Mouse (Mus musculus): ENCODE measurements at regions not wholly inside any gene's neighbourhood (a gene's known extent, or its start where the extent isn't known, plus 50 kb on each side); places are given as distances from the start of the nearest gene placed in this dataset.
"Not testable (repeated sequence)": the region's sequence is repeated elsewhere in the genome, so short reads cannot be mapped to it uniquely, and the experiment has no call there.

DNA sequence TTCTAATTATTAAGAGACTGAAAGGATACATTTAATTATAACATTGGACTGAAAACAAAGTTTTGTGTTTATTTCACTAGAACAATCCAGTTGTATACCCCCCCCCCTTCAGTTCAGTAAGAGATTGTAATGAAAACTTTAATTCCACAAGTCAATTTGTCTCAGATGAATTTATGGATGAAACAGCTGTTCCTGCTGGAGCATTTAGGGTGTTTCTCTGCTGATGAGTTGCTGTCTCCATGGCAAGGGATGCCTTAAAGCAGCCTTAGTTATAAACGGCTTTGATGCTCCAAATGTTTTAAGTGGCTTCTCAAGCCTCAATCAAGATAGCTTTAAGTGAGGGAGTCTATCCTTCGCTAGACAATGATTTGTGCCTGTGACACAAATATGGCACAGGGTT is 112.1 kb upstream of the Ctso start:
- 60% methylated on average over 2 of the region's 2 CpGs for WGBS

DNA sequence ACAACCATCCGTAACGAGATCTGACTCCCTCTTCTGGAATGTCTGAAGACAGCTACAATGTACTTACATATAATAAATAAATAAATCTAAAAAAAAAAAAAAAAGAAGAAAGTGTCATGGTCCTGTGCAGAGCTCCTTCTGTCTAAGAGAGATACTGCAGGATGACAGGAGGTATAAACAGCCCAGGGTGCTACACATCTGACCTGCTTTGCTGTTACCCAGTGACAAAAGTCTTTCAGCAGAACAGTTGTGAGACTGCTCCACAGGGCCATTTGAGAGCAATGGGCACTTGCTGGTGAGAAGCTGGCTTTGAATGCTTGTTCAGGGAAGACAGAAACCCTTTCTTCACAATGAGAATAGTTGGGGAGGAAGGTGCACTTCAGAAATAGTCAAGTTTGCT is 102.9 kb upstream of the Ctso start:
- Histone ChIP-seq H3K27ac (no peak overlapping the region), H3K4me1 (no peaks in the 10 kb centered on the region), H3K9ac (no peak overlapping the region), H3K27me3 (no peaks in the 10 kb centered on the region), H3K4me2 (no peak overlapping the region), H3K36me3 (no peaks in the 10 kb centered on the region), H3K9me3 (no peaks in the 10 kb centered on the region), H3K4me3 (no peak overlapping the region)
- ATAC-seq (ENCODE audit: borderline replicate concordance, extremely low read depth, low FRiP score, low TSS enrichment), result no peak
- WGBS, result 81% methylated on average over 2 of the region's 2 CpGs

More for the DNA sequence above, 112.1 kb upstream of the Ctso start:
- Histone ChIP-seq H3K27ac (no peak overlapping the region), H3K4me1 (no peaks in the 10 kb centered on the region), H3K9me3 (no peaks in the 10 kb centered on the region), H3K4me3 (no peak overlapping the region), H3K36me3 (no peaks in the 10 kb centered on the region), H3K27me3 (no peaks in the 10 kb centered on the region), H3K4me2 (no peak overlapping the region), H3K9ac (no peak overlapping the region)
- ATAC-seq (ENCODE audit: borderline replicate concordance, extremely low read depth, low FRiP score, low TSS enrichment), result no peak

DNA sequence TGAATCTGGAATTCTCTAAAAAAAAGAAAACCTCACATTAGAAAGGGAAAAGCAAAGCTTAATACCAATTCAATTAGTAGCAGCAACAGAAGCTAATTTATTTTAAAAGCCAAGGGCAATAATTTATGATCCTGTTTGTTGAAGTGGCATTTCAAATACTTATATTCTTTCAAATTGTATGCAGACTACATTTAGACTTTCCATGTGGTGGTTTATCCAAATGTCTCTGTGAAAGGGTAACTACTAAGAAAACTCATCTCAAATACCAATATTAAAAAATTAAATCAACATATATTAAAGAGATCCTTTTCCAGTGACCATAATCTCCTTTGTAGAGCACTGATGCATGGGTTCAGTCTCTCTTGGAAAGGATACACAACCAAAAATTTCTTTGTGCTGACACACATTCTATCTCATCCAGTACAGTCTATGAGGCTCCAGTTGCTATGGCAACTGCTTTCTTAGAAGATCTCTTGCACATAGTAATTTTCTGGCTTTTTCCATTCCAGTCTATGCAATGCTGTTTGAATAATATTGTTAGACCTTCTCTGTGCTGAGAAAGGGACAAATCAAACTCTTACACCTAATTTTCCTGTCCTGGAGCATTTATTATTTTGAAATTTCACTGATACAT is 102.3 kb upstream of the Ctso start:
- Histone ChIP-seq H3K9me3 (no peaks in the 10 kb centered on the region), H3K9ac (no peak overlapping the region), H3K4me2 (no peak overlapping the region), H3K4me3 (no peak overlapping the region), H3K36me3 (no peaks in the 10 kb centered on the region), H3K4me1 (no peaks in the 10 kb centered on the region), H3K27ac (no peak overlapping the region), H3K27me3 (no peaks in the 10 kb centered on the region)
- ATAC-seq (ENCODE audit: borderline replicate concordance, extremely low read depth, low FRiP score, low TSS enrichment), result no peak

DNA sequence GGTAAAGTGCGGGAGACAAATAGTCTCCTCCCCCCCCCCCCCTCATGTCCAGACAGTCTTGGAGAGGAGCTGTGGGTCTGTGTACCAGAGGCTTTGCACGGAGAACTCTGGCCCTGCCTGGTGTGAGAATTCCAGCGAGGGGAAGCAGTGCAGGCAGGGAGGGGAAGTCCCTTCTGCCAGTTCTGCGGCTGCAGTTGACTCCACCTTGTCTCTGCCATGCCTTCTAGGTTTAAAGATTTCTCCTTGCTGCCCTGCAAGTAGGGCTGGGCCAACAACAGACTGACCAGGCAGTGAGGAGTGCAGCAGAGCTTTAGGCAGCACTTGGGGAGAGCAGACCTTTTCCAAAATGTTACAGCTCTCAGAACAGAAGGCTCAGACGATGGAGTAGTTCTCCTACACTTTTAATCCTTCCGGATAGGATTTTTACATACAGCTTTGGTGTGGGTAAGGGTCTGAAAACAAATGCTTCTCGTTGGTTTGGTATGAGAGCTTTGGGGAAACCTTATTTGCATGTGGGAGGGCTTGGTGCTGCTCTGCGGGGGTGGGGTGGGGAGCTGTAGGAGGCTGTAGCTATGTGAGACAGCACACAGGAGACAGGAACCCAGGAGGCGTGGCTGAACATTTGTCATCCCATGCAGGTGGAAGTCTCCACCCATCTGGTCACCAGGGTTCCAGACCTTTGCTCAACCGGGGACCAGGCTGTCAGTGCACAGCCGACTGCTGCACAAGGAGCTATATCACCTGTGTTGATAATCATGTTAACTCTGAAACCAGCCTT is 96.8 kb upstream of the Ctso start:
- H3K4me1 ChIP-seq, result 0 out of 2 replicates have a peak, but pooled peaks cover 8% of the 10 kb centered on the region
- H3K9me3 ChIP-seq, result no peaks in the 10 kb centered on the region
- no peak overlapping the region for H3K27ac ChIP-seq
- ATAC-seq (ENCODE audit: borderline replicate concordance, extremely low read depth, low FRiP score, low TSS enrichment), result no peak
- H3K36me3 ChIP-seq, result no peaks in the 10 kb centered on the region
- H3K9ac ChIP-seq, result no peak overlapping the region
- WGBS, result 5% methylated on average over 11 of the region's 11 CpGs
- H3K4me3 ChIP-seq, result no peak overlapping the region
- peak overlapping the region; percentile 30 for H3K4me2 ChIP-seq
- no peaks in the 10 kb centered on the region for H3K27me3 ChIP-seq

DNA sequence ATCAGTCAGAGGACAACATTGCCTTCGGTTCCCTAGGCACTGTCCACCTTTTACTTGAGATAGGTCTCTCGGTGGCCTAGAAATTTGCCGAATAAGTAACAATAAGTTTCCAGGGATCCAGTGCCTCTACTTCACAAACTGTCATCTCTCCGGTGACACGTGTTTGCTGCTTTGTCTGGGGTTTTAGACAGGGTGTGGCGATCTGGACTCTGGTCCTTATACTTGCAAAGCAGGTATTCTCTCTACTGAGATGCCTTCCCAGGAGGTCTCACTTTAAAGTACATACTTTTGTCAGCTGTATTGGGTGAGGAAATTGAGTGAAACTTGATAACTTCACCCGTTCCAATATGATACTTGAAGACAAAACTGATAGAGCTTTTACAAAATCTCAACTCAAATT is 95.9 kb upstream of the Ctso start:
- Histone ChIP-seq H3K9ac (no peak overlapping the region), H3K36me3 (no peaks in the 10 kb centered on the region), H3K27me3 (no peaks in the 10 kb centered on the region), H3K9me3 (no peaks in the 10 kb centered on the region), H3K4me3 (no peak overlapping the region), H3K27ac (no peak overlapping the region), H3K4me2 (no peak overlapping the region), H3K4me1 (0 out of 2 replicates have a peak, but pooled peaks cover 8% of the 10 kb centered on the region)
- 67% methylated on average over 7 of the region's 7 CpGs for WGBS
- ATAC-seq (ENCODE audit: borderline replicate concordance, extremely low read depth, low FRiP score, low TSS enrichment), result no peak

DNA sequence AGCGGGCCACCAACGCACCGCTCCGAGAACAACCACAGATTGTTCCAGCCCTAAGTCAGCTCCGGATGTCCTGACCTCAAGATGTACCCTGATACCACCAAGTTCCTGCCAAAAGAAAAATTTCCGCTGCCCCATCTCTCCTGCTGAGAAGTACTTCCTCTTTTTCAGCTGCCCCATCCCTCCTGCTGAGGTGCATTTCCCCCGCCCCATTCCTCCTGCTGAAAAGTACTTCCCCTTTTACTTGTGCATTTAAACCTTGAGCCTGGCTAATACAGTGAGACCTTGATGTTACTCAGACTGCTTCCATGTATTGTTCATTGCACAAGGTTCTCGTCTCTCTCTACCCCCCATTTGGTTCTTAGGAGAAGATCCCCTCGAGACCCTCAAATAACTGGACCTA is 94.3 kb upstream of the Ctso start:
- H3K9ac ChIP-seq; H3K4me2 ChIP-seq; H3K9me3 ChIP-seq; H3K27ac ChIP-seq; H3K27me3 ChIP-seq; ATAC-seq (ENCODE audit: borderline replicate concordance, extremely low read depth, low FRiP score, low TSS enrichment); H3K4me3 ChIP-seq; H3K4me1 ChIP-seq; H3K36me3 ChIP-seq: not testable (repeated sequence)
- 90% methylated on average over 9 of the region's 9 CpGs for whole genome bisulfite sequencing

DNA sequence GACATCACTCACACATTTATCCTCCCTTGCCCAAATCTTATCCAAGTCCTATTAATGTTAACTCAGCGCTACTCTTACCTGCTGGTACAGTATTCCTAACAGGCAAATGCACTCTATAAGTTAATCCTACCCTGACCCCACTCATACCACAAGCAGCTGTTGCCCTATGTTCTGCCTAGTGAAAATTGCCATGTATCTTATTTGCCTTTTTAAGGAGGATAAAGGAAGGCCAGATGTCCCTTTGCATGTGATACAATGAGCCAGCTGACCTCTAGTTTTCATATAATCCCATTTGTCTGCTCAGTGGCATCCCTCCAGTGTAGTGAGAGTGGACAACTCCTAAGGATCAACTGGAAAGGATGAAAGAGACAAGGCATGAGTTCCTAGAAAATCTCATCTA is 67.9 kb upstream of the Ctso start:
- H3K27ac ChIP-seq, result no peak overlapping the region
- no peaks in the 10 kb centered on the region for H3K36me3 ChIP-seq
- no peak overlapping the region for H3K9ac ChIP-seq
- no peaks in the 10 kb centered on the region for H3K9me3 ChIP-seq
- H3K4me2 ChIP-seq, result no peak overlapping the region
- WGBS, result 88% methylated on average over 1 of the region's 1 CpGs
- no peaks in the 10 kb centered on the region for H3K4me1 ChIP-seq
- H3K27me3 ChIP-seq, result no peaks in the 10 kb centered on the region
- H3K4me3 ChIP-seq, result no peak overlapping the region
- ATAC-seq (ENCODE audit: borderline replicate concordance, extremely low read depth, low FRiP score, low TSS enrichment), result no peak

Measured in lung, embryonic 15.5 days (tissue).